Mouse (Mus musculus) urinary bladder, postnatal 25 days (tissue): Measurements from ENCODE around the gene Gps1.
"Not testable (repeated sequence)": the region's sequence is repeated elsewhere in the genome, so short reads cannot be mapped to it uniquely, and the experiment has no call there.

Experiments
- DNase-seq: peaks from one replicate; pipeline ENCODE4 v3.0.0; 2022; ENCODE audit warnings: low spot score

Gene Gps1

DNA sequence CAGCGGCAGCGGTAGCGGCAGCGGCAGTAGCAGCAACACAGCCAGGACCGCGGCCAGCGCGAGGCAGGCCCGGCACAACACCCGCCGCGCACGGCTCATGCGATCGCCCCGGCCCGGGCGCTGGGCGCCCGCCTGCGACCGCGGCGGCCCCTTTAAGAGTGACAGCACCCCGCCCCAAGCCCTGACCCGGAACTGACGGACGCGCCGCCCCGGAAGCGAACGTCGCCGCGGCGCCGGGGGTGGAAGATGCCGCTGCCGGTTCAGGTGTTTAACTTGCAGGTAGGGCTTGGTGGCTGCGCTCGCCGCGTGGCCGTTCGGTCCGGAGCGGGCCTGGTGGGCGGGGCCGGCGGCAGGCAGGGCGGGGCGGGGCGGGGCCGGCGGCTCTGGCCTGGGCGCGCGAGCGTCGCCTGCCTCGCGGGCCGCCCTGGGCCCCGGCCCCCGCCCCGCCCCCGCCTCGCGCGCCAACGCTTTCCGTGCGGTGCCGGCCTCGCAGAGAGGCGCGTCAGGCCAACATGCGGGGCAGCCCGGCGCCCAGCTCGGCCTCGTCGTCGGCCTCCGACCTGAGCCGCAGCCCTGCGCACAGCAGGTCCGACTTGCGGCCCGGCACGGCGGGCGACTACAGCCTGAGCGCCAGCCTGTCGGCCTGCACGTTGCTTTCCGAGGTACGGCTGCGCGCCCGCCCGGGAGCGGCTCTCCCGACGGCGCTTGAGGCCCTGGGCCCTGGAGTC, at the start of gene Gps1, which contains the start of gene Rfng:
Gps1 (plus strand) TSS at position 209 of the 728 bp plus-strand sequence.
Rfng (minus strand) TSS at position 144 of the 728 bp plus-strand sequence.
- peak; percentile 79 for DNase-seq

DNA sequence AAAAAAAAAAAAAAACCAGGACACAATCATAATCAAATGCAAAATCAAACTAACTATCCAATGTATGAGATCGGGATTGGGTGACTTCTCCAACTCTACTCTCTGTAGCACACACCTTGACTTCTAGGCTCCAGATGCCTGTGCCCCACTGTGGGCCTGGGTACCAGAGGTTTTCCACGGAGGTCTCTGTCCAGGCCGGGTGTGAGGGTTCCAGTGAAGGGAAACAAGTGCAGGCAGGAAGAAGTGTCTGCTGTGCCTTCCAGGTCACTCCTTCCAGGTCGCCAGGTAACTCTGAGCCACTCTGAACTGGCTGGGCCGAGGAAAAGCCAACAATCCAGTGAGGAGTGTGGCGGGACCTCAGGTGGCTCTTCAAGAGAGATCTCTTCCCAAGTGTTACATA, 47.6 kb upstream of the Gps1 start:
- no peak for DNase-seq

GRCm38 (mm10) chr11:120740981-120741380, 43.1 kb upstream of the Gps1 start:
- no peak for DNase-seq

- peak; percentile 5 for DNase-seq
Measured at GRCm38 (mm10) chr11:120744121-120744701, 39.9 kb upstream of the Gps1 start.

DNA sequence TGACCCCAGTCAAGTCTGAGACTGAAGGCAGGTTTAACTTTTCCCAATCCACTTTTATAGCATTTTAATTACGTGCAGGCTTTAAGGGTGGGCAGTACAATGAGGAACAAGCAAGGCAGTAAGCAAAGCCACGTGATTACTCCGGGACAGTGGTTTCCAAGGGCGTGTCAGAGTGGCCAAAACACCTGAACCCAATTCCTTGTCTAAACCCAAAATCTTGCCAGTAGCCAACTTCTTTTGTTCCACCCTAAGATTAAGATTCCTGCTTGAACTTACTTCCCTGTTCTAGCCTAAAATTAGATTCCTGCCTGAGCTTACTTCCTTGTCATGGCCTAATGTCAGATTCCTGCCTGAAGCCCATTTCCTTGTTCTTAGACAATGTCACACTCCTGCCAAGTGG, 36.1 kb upstream of the Gps1 start:
- no peak for DNase-seq

DNA sequence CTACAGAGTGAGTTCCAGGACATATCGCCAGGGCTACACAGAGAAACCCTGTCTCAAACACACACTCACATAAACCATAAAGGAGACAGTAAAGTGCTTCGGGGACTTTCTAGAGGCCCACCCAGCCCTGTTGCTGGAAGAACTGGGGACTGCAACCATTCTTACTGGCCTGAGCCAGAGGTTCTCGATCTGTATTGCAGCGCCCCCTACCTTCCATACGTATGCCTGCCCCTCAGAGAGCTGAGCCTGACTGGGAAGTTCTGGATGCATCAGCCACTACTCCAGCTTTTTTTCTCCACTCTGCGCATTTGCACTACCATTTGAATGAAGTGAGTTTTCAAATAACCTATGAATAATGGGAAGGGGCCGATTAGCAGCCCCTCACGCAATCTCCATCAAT, 34.6 kb upstream of the Gps1 start:
- DNase-seq, result no peak

DNA sequence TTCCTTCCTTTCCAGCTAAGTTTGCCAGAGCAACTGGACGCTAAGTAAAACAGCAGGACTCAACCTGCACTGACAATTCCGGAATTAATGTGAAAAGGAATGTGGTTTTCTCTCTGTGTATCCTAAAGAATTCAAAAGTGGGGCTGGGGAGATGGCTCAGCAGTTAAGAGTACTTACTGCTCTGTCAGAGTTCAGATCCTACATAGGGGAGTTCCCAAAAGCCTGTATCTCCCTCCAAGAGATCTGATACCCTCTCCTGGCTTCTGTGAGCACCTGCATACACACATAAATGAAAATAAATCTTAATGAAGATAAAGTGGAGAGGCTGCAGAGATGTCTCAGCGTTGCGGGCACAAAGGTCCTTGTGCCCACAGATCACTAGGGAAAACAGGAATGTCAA, 32.5 kb upstream of the Gps1 start:
- DNase-seq, result no peak

DNA sequence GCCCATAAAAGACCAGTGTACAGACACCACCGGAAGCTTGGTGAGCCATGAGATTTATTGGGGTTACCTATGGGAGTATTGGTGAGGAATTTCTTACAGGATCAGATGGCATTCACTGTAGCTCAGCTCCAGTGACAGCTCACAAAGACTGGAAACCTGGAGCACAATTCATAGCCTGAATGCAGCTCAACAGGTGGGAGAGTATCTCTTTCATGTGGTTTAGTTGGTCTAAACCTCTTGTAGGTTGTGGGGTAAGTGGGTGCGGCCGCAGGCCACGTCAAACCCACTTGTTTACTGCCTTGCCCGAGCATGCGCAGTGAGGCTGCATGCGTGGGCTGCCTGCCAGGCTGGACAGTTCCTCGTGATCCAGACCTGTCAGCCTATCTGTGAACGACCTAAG, 23.8 kb upstream of the Gps1 start:
- DNase-seq, result no peak

GRCm38 (mm10) chr11:120761811-120762671, 22.0 kb upstream of the Gps1 start:
- no peak for DNase-seq

DNA sequence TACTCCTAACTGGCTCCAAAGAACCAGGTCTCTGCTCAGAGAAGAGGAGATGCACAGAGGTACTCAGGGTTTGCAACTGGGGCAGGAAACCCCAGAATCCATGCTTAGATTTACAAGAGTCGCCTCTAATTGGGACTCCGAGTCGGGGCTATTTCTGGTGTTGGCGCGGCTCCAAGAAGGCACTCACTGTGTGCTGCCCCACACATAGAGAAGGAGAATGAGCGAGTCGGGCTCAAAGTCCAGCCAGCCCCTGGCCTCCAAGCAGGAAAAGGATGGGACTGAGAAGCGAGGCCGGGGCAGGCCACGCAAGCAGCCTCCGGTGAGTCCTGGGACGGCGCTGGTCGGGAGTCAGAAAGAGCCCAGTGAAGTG, 21.4 kb upstream of the Gps1 start, which contains the start of gene Hmga1b:
Hmga1b (plus strand) TSS at position 123 of the 370 bp plus-strand sequence.
- DNase-seq, result not testable (repeated sequence)

GRCm38 (mm10) chr11:120763121-120763999, 20.7 kb upstream of the Gps1 start:
- not testable (repeated sequence) for DNase-seq

DNA sequence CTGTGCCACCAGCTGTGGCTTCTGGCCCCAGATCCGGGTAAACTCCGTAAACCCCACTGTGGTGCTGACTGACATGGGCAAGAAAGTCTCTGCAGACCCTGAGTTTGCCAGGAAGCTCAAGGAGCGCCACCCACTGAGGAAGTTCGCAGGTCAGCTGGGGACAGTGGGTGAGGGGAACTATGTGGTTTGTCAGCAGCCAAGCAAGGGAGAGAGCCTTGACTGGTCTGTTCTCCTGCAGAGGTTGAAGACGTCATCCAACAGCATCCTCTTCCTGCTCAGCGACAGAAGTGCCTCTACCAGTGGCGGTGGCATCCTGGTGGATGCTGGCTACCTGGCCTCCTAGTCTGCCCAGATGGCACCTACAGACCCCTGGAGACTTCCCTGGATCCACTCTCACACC, 17.0 kb upstream of the Gps1 start:
- DNase-seq, result not testable (repeated sequence)

GRCm38 (mm10) chr11:120768206-120768605, 15.9 kb upstream of the Gps1 start:
- no peak for DNase-seq

GRCm38 (mm10) chr11:120772749-120773148, 11.3 kb upstream of the Gps1 start:
- no peak for DNase-seq

GRCm38 (mm10) chr11:120773463-120774190, 10.4 kb upstream of the Gps1 start:
- no peak for DNase-seq

DNA sequence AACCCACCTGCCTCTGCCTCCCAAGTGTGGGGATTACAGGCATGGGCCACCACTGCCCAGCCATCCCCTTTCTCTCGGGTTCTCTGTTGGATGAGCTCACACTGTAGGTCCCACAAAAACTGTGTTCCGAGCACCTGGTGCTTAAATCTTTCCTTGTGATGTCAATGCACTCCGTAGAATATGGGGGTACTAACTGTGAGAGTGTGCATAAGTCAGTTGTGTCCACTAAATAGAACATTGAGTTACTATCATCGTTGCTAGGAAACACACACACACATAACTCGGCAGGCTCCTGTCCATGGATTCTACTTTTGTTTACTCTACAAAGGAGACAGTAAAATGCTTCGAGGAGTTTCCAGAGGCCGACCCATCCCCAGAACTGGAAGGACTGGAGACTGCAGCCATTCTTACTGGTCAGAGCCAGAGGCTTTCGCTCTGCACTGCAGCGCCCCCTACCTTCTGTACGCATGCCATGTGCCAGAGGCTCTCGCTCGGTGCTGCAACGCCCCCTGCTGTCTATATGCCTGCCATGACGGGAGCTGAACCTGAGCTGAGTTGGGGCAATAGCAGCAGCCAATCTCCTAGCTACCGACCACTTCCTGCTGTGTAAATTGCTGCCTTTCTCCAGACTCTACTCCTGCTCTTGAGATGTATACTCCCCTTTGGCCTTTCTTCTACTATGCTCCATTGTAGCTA, 8.2 kb upstream of the Gps1 start:
- DNase-seq, result peak; percentile 99

DNA sequence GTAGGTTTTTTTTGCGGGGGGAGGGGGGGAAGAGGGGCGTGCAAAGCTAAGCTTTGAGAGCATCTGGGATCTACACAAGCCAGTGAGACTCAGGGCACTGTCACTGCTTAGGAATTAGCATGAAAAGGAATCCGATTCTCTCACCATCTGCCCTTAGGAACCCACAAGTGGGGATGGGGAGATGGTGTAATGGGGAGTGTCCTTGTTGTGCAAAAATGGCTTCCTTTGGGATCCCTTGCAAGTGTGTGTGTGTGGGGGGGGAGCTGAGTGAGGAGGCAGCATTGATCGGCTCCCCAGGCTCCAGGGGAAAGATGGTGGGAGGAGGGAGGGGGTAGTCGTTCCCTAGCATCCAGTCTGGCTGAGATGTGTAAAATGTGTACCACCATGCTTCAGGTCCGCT, 6.9 kb upstream of the Gps1 start:
- DNase-seq, result no peak

DNA sequence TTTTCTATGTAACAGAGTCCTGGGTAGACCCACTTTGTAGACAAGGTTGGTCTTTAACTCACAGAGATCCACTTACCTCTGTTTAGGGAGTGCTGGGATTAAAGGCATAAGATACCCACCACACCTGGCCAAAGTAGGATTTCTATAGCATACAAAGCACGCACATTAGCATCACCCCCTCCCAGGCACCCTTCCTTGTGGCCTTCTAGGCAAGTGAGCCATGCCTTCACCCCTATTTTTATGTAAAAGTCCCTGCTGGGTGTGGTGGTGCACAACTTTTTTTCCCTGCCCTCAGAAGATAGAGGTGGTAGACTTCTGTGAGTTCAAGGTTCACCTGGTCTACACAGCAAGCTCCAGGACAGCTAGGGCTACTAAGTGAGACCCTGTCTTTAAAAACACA, 4.2 kb upstream of the Gps1 start:
- no peak for DNase-seq

DNA sequence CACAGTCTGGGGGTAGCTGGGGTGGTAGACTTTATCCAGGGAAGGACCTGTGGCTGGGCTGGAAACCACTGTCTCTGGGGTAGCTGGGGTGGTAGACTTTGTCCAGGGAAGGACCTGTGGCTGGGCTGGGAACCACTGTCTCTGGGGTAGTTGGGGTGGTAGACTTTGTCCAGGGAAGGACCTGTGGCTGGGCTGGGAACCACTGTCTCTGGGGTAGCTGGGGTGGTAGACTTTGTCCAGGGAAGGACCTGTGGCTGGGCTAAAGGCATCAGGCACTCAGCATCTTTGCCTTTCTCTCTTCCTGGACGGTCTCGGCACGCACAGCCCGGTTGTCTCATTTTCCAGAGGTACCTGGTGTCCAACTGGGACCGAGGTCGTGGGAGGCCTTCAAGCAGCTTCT, 2.7 kb upstream of the Gps1 start:
- DNase-seq, result not testable (repeated sequence)

GRCm38 (mm10) chr11:120783426-120784063, 527 bp upstream of the Gps1 start:
- DNase-seq, result no peak
